Mouse (Mus musculus): ENCODE data around the gene Mbd3.

Mbd3 gene

GRCm38 (mm10) chr10:80423562-80423961, 24.2 kb upstream of the Mbd3 start:
- DNase-seq = peak; percentile 29

GRCm38 (mm10) chr10:80421651-80422472, 22.5 kb upstream of the Mbd3 start:
- DNase-seq = peak; percentile 32

- no peak for DNase-seq
These were observed 21.9 kb upstream of the Mbd3 start for GRCm38 (mm10) chr10:80421208-80421607.

GRCm38 (mm10) chr10:80420729-80421128, 21.4 kb upstream of the Mbd3 start:
- DNase-seq = no peak

GRCm38 (mm10) chr10:80419419-80419818, 20.1 kb upstream of the Mbd3 start:
- DNase-seq = peak; percentile 76

GRCm38 (mm10) chr10:80418311-80418710, 19.0 kb upstream of the Mbd3 start:
- DNase-seq = peak; percentile 91

GRCm38 (mm10) chr10:80417841-80418240, 18.5 kb upstream of the Mbd3 start:
- no peak for DNase-seq

- no peak for DNase-seq
These were observed 18.0 kb upstream of the Mbd3 start for GRCm38 (mm10) chr10:80417371-80417770.

- no peak for DNase-seq
These were observed 16.2 kb upstream of the Mbd3 start for GRCm38 (mm10) chr10:80415566-80415965.

GRCm38 (mm10) chr10:80412656-80413541, 13.5 kb upstream of the Mbd3 start:
- DNase-seq = peak; percentile 89

GRCm38 (mm10) chr10:80407924-80408323, 8.6 kb upstream of the Mbd3 start:
- no peak for DNase-seq

GRCm38 (mm10) chr10:80406684-80407501, 7.5 kb upstream of the Mbd3 start, which contains the start of gene Uqcr11:
Uqcr11 (minus strand) TSS chr10:80406830.
- DNase-seq = peak; percentile 95

- peak; percentile 58 for DNase-seq
These were observed 6.3 kb upstream of the Mbd3 start for GRCm38 (mm10) chr10:80405481-80406173.

- DNase-seq = peak; percentile 63
These were observed 3.8 kb upstream of the Mbd3 start for GRCm38 (mm10) chr10:80403044-80403692.

- no peak for DNase-seq
These were observed 1.4 kb upstream of the Mbd3 start for GRCm38 (mm10) chr10:80400704-80401161.

GRCm38 (mm10) chr10:80399973-80400703, 788 bp upstream of the Mbd3 start:
- DNase-seq = peak; percentile 60

- DNase-seq = peak; percentile 99
These were observed 595 bp downstream of the Mbd3 start for GRCm38 (mm10) chr10:80398719-80399190.

GRCm38 (mm10) chr10:80398174-80398535, 1.2 kb downstream of the Mbd3 start:
- DNase-seq = no peak

- DNase-seq = peak; percentile 66
These were observed 1.7 kb downstream of the Mbd3 start for GRCm38 (mm10) chr10:80397524-80398173.
